Mouse (Mus musculus): Measurements from ENCODE around the gene Polr2l.
"Not testable (repeated sequence)": the region's sequence is repeated elsewhere in the genome, so short reads cannot be mapped to it uniquely, and the experiment has no call there.

Polr2l gene

DNA sequence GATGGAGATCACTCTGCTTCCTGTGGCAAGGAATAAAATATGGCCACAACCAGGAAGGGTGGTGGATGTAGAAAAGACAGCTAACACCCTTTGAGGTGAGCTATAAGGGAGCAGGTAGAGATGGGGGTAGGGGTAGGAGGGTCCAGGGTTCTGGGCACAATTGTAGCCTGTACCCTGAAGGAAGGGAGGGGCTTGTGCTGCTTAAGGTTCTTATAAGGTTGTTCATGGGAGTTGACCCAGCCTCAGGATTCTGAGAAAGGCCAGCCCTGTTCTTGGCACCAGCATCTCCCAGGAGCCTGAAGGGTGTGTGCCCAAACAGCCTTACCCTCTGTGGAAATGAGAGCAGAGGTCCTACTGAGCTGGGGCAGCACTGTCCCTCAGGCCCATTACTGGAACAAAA, 23.0 kb downstream of the Polr2l start:
- no peak for DNase-seq (ENCODE audit: low read depth, low spot score)

DNA sequence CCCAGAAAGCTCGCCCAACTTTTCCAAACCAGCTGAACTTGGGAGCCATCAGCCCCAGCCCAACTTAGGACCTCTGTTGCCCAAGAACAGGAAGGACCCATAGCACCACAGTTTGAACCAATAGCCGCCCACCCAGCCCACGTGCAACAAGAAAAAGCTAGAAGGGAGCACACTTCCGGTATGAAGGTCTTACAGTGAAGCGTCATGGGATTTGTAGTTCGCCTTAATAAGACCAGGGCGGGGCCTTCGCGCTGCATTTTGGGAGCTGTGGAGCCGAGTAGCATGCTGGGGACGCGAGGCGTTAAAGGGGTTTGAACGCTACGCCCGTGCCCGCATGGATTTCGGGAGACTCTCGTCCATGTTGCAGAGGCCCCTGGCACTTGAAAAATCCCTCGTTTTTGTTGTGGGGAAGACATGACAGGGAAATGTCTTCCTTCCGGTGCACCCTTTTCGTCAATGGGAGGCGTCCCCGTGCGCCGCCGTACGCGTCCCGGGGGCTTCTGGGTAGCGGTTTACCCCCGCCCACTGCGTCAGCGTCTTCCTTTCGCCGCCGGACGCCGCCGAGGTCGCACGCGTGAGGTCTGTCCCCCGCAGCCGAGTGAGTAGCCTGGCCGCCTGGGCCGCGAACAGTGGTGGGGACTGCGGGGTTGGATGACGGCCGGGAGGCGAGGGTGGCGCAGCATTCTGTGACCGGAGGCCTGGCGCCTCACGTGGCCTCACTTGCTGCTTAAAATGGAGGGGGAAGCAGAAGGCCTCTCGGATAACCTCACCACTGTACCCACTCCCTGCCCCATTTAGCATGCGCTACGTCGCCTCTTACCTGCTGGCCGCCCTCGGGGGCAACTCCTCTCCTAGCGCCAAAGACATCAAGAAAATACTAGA, 27.6 kb downstream of the Polr2l start, which contains the start of gene Rplp2:
Rplp2 (plus strand) TSS at position 261 of the 882 bp plus-strand sequence.
- peak; percentile 84 for DNase-seq (ENCODE audit: low read depth, low spot score)

DNA sequence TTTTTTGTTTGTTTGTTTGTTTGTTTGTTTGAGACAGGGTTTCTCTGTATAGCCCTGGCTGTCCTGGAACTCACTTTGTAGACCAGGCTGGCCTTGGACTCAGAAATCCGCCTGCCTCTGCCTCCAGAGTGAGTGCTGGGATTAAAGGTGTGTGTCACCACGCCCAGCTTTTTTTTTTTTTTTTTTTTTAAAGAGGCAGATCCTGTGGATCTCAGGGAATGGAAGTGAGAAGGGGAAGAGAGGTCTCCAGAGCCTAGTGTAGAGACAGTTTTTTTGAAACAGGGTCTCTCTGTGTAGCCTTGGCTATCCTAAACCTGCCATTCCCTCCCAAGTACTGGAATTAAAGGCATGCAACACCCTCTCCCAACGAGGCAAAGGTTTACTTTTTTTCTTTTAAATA, 28.6 kb downstream of the Polr2l start:
- not testable (repeated sequence) for DNase-seq (ENCODE audit: low read depth, low spot score)

DNA sequence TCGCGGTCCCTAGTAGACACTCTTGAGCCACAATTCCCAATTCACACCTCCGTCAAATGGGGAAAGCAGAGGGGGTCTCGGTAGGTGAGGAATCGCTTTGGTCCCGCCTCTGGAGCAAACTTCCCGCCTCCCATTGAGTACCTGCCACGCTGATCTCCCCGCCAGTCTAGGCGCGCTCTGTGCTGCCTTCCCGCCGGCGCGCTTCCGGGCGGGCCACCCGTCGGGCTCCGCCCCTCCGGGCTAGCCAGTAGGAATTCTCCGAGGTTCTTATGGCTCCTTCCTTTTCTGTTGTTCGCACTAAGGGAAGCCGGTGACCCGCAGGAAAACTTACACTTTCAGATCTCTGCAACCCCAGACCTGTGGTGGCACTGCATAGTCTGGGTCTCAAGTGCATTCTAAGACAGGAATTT, 31.1 kb downstream of the Polr2l start, which contains the start of gene Pidd1:
Pidd1 (minus strand) TSS at position 198 of the 410 bp plus-strand sequence.
- no peak for DNase-seq (ENCODE audit: low read depth, low spot score)

DNA sequence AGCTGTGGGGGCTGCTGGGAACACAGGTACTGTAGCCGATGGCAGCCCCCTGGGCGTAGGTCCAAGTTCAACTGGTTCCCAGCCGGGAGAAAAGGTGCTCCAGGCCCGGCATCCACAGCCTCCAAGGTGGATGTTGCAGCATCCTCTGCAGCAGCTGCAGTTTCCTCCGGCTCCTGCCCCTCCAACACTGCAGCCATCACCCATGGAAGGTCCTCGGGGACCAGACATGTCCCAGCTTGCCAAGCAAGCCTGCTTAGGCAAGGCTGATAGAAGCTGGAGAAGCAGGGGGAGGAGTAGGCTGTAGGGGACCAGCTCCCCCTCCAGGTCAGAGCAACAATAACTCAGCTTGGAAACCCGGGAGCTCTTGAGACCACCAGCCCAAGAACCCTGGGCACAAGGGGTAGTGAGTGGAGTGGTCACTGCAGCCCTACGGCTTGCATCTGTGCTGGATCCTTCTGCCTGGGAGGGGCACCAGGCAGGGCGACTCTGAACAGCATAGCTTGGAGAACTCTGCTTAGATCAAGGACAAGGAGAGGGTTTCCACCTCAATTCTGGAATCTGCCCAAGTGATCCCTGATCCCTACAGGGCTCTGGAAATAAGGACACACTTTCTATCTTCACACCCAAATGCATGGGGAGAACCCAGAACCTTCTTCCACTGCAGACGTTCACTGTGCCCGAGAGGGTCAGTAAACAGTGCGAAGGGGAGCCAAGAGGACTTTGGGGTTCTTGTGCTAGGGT, 31.7 kb downstream of the Polr2l start:
- DNase-seq (ENCODE audit: low read depth, low spot score) = no peak

DNA sequence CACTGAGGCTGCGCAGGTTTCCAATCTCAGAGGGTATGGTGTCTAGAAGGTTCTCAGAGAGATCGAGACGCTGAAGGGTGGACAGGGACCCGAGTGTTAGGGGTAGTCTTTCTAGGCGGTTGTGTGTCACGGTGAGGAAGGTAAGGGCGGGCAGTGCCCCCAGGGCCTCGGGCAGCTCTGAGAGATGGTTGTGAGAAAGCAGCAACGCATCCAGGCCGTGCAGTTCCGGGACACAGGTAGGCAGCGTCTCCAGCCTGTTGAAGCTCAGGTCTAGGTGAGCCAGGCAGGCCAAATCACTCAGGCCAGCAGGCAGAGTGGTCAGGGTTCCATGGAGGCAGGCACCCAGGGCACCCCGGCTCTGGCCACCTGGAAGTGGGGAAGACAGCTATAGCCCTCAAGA, 32.7 kb downstream of the Polr2l start:
- DNase-seq (ENCODE audit: low read depth, low spot score) = no peak

DNA sequence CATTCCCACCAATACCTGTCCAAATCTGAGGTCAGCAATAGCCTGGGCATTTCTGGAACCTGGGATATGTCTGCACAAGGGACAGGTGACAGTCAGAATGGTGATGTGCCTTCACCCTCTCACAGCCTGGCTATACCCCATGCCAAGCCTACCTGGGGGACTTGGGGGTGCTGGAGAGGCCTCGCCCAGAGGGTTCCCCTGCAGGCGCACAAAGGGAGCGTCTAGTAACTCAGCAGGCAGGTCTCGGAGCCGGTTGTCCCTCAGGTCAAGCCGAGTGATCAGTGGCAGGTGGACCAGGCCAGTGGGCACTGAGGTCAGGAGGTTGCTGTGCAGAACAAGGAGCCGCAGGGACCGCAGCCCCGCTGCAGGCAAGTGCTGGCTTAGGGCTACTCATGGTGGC, 33.5 kb downstream of the Polr2l start:
- DNase-seq (ENCODE audit: low read depth, low spot score) = no peak

DNA sequence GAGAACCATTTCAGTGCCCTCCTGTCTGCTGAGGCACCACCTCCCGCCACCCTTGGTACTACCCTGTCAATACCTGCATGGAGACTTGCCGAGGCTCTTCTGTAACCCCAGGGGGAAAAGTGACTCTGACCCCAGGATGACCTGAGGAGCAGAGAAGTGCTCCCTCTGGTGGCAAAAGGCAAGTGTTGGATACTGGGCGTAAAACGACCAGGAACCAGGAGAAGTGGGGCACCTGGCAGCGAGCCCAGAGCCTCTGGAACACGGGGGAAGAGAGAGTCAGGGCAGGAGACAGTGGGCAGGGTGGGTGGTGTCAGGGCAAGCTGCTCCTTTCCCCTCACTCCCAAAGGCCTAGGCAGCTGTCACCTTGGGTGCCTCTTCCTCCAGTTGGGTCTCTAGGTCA, 34.3 kb downstream of the Polr2l start:
- no peak for DNase-seq (ENCODE audit: low read depth, low spot score)

DNA sequence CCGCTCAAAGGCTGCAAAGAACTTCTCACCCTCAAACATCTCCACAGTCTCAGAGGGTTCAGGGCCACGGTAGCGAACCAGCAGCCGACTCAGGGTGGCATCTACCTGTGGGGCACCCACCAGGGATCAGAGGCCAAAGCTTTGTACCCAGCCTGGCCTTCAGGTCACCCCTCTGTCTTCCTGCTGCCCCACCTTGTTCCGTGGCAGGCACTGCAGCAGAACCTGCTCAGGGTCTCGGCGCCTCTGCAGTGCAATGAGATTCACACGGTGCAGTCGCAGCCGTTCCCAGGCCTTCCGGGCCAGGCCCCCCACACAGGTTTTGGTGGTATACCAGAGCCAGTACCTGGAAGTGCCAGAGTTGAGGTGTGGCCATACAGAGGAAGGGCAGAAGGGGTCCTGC, 35.1 kb downstream of the Polr2l start:
- no peak for DNase-seq (ENCODE audit: low read depth, low spot score)

DNA sequence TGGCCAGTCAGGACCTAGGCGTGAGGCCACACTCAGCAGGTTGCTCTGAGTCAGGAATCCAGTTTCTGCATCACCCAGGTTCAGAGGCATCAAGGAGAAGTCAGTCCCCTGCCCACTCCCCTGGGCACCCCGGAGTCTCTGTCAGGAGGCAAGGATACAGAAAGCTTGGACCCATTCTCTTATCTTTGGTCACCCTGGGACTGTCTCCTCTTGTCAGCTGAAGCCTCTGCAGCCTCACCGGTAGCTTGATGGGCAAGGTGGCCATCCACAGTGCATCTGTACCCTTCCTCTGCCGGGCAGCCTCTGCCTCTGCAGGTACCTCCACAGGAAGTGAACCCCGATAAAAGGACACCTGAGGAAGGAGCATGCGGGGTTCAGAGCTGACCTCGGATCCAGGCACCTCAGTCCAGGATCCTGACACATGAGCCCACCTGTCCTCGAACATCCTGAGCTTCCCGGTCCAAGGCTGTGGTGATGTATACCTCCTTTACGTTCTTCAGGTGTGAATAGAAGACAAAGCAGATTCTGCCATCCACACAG, 35.7 kb downstream of the Polr2l start:
- no peak for DNase-seq (ENCODE audit: low read depth, low spot score)

DNA sequence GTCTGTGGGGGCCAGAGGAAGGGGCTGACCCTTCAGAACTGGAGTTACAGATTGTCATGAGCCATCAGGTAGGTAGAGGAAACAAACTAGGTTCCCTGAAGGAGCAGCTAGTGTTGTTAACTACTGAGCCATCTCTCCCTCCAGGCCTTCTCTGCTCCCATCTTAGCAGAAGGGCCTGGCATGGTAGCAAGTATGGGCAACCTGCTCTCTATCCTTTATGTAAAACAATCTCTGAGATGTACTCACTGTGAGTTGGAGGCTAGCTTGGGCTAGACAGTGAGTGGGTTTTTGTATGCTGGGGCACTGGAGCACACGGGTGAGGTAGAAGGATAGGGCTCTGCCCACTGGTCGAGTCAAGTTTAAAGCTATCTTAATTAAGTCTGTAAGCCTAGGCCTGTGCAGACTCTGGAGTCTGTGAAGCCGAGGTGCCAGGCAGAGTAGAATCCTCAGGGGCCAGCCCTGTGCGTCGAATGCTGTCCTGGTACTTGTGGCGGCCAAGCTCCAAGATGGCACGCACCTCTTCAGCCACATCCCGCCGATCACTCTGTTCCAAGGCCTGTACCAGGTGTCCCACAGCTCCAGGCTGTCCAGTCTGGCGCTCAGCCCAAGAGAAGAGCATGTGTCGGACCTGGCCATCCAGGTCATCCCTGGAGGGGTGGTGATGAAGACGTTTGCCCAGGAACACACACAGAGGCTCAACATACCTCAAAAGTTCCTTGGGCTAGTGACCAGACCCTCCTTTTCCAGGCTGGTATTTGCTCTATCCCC, 36.5 kb downstream of the Polr2l start:
- no peak for DNase-seq (ENCODE audit: low read depth, low spot score)

DNA sequence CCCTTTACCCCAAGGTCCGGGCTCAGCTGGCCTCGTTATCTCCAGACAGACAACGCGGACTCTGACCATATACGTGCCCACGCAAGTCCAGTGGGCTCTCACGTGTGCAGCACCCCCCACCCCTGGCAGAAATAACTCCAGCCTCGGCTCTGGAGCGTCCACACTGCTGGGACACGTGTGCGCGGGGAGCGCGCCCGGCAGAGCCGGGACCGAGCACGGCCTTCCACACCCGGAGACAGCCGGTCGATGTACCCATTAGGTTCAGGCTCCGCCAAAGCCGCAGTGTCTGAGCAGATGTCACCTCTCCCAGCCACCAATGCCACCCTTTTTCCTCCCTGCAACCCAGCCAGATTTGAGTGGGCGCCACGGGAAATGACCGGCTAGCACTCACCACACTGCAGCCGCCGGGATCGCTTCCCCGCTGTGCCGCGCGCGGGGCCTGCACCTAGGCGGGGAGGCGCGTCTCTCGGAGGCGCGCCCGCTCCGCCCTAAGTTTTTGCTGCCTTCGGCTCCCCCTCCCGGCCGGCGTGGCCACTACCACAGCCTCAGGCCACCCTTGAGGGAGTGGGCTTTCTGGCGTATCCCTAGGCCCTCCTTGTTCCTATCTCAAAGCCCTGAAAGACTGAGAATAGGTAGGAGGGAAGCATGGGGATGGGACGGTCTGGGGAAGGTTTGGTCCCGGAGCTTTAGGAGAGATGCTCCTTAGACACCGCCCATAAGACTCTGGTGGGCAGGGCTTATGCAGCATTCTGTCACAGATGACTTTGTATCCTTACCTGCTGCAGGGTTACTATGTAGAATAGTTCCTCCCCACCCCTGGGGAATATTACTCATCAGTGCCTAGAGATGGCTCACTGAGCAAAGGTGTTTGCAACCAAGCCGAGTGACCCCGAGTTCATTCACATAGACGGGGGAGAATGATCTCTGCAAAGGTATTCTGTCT, 37.5 kb downstream of the Polr2l start, which contains the start of gene Slc25a22:
Slc25a22 (minus strand) TSS at position 715 of the 943 bp plus-strand sequence.
- DNase-seq (ENCODE audit: low read depth, low spot score) = peak; percentile 73

DNA sequence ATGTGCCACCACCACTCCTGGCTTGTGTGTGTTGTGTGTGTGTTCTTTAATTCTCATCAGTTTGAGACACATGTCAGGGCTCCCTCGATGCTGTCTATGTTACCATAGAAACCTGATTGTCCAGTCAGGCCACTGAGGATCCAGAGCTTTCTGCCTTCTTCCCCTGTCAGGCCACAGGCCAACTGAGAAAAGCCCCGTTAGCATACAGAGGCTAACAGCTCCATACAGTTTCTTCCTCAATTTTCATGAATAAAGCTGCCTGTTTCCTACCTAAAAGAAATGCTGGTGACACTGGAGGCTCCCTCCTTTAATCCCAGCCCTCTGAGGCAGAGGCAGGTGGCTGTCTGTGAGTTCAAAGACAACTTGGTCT, 38.4 kb downstream of the Polr2l start:
- DNase-seq (ENCODE audit: low read depth, low spot score) = no peak

DNA sequence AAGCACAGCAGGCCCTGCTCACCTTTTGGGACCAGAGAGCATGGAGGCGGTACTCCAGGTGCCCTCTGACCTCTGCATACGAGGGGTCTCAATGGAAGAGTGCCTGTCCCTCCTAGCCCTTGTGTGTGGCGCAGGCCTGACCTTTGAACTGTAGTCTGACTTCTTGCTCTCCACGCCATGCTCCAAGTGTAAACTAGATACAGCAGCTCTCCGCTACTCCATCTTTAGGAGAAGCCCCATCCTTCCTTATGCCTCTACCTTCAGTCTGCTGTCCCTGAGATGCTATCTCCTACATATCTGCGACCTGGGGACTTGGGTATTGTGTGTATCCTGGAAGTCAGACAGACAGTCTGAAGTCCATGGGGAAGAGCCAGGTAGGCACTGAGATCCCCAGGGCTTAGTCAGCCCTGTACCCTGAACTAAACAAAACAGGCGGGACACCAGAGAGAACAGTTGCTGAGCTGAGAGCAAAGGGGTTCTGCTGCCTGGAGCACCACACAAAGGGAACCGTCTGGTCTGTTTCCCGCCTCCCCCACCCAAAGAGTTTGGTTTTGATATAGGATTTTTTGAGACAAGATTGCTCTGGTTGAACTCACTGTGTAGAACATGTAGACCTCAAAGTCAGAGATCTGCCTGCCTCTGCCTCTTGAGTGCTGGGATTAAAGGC, 38.9 kb downstream of the Polr2l start:
- DNase-seq (ENCODE audit: low read depth, low spot score) = no peak

DNA sequence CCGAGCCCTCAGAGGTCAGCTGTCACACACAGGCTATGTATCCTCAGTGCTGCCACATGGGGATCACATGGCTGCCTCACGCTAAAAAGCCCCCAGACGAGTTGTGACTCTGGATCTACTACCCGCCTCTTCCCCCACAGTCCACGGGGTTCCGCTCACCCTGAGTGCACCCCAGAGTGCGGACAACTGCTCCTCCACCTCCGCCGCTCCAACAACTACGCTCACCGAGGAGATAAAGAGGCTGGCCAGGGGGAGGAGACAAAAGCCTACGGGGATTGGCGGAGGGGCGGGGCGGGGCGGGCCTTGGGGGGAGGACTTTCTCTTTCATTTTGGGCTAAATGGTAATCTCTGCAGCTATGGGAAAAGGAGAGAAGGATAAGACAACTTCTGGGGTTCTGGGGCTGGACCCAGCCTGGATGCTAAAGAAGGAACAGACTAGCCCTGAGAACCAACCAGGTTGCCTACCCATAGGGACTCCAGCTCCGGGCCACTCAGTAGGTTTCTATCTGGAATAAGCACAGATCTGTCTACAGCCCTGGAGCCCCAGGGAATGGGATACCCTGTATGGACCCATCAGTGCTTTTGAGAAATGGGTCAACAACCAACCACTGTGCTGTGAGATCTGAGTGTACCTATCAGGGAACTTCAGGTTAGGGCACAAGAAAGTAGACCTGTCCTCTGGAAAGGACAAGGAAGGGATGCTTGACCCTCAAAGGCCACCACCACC, 39.6 kb downstream of the Polr2l start:
- DNase-seq (ENCODE audit: low read depth, low spot score) = no peak

DNA sequence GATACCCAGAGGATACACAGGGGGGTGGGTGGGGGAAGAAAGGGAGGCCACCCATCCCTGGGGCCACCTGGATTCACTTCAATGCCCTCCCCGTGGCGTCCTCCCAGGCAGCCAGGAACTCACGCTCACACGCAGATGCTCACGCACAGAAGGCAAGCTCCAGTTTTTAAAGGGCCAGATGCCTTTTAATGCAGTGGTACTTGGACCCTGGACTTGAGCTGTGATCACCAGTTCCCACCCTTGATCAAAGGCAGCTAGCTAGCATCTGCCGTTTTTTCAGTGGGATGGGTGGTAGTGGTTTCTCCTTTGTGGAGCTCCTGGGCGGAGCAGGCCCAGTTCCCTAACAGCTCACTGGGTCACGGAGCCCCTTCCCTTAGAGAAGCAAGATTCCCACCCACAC, 40.5 kb downstream of the Polr2l start:
- no peak for DNase-seq (ENCODE audit: low read depth, low spot score)

DNA sequence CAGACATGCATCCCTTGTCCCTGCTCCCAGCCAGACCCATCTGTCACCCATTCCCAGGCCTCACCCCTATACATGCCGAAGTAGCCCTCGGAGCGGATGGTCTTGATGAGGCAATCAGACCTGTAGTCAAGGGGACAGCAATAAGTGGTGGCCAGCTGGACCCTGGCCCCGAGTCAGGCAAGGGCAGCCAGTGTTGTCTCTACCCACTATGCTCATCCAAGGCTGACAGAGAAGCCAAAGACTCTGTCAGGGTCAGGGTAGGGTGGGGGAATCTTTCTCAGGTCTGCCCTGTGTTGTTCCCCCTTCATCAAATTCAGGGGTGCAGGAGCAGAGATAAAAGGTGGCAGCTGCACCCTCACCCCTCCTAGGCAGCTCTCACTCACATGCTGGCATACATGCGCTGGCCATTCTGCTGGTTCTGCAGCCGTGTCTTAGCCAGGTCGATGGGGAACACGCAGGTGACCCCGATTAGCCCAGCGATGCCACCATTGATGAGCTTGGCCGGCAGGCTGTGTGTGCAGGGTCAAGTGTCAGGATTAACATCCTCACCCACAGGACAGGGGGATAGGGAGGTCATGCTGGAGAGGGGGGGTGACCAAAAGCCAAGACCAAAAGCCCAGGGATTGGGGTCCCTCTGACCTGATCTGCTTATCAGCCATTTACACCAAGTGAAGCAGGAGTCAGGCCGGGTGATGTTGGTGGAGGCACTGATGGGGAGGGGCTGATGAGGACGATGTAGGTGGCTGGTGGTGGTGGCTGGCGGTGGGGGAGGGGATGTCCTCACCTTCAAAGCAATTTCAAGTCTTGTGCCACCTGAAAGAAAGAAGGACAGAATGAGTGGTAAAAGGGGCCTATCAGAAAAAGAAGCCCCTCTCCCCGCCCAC, 41.2 kb downstream of the Polr2l start:
- no peak for DNase-seq (ENCODE audit: low read depth, low spot score)
